Mouse (Mus musculus) forebrain, embryonic 12.5 days (tissue): ENCODE data around the gene Gna14. TPM values are rescaled to one million over a fixed set of nuclear protein-coding genes. Genes with fewer than 3 reads are reported as not detected.

Experiments
- ATAC-seq: fragments of 200-750 bp; cut with Nextera tagmentation; 2 replicates; pipeline ENCODE4 v1.8.0; 2017; ENCODE audit warnings: moderate TSS enrichment; ENCODE audit not compliant: low FRiP score
- H3K27ac ChIP-seq: fragments of 300-500 bp; sonication (generic); 2 replicates; pipeline ENCODE4 v1.5.1; 2016; ENCODE audit warnings: mild to moderate bottlenecking
- H3K27me3 ChIP-seq: fragments of 300-500 bp; sonication (generic); 2 replicates; pipeline ENCODE4 v1.6.1; 2016; ENCODE audit warnings: mild to moderate bottlenecking
- H3K36me3 ChIP-seq: fragments of 300-500 bp; sonication (generic); replicated peaks from 2 replicates; pipeline ENCODE4 v1.6.1; 2016; ENCODE audit warnings: mild to moderate bottlenecking
- H3K4me1 ChIP-seq: fragments of 300-500 bp; sonication (generic); 2 replicates; pipeline ENCODE4 v1.6.1; 2016
- H3K4me2 ChIP-seq: fragments of 300-500 bp; sonication (generic); 2 replicates; pipeline ENCODE4 v1.6.1; 2016; ENCODE audit warnings: mild to moderate bottlenecking, moderate library complexity
- H3K4me3 ChIP-seq: fragments of 300-500 bp; sonication (generic); replicated peaks from 2 replicates; pipeline ENCODE4 v1.5.1; 2016; ENCODE audit warnings: mild to moderate bottlenecking
- H3K9ac ChIP-seq: fragments of 300-500 bp; sonication (generic); 2 replicates; pipeline ENCODE4 v1.6.1; 2016; ENCODE audit warnings: mild to moderate bottlenecking
- H3K9me3 ChIP-seq: fragments of 300-500 bp; sonication (generic); 2 replicates; pipeline ENCODE4 v1.6.1; 2016
- WGBS: fragments of 180-500 bp; shearing (Covaris S2); methylation state at CpG from one replicate; pipeline ENCODE4 v1.1.7; 2016; 5-methylcytosine and 5-hydroxymethylcytosine counted together
- polyA plus RNA-seq: library from polyadenylated mRNA; unstranded; fragments of >200 nt; fragmentation: Nextera tagmentation; extraction: Ambion mirVana; gene quantifications from 2 replicates; pipeline ENCODE4 v1.2.1, GENCODE M21; 2016

The Gna14 gene
- polyA plus RNA-seq, 1 experiment from 2014 or later, result 1.3 TPM

- no peak for ATAC-seq
- Histone ChIP-seq H3K27ac (no peak overlapping the region), H3K9ac (no peak overlapping the region), H3K27me3 (no peaks in the 10 kb centered on the region), H3K4me3 (no peak overlapping the region), H3K36me3 (no peaks in the 10 kb centered on the region), H3K4me2 (no peak overlapping the region), H3K4me1 (peaks cover 7% of the 10 kb centered on the region), H3K9me3 (no peaks in the 10 kb centered on the region)
Measured at GRCm38 (mm10) chr19:16624994-16625393, 189.4 kb downstream of the Gna14 start.

- peaks cover 7% of the 10 kb centered on the region for H3K4me1 ChIP-seq
- H3K4me3 ChIP-seq, result no peak overlapping the region
- H3K36me3 ChIP-seq, result no peaks in the 10 kb centered on the region
- H3K9ac ChIP-seq, result no peak overlapping the region
- ATAC-seq, result peak; percentile 14; the same call in 1 of the 2 replicates
- 34% methylated on average over 14 of the region's 14 CpGs for WGBS
- H3K27me3 ChIP-seq, result no peaks in the 10 kb centered on the region
- no peaks in the 10 kb centered on the region for H3K9me3 ChIP-seq
- H3K4me2 ChIP-seq, result no peak overlapping the region
- no peak overlapping the region for H3K27ac ChIP-seq
Measured at GRCm38 (mm10) chr19:16625610-16626395, 190.2 kb downstream of the Gna14 start.
